Mouse (Mus musculus): Measurements from ENCODE around the gene Kmt2b. TPM values are rescaled to one million over a fixed set of nuclear protein-coding genes. Genes with fewer than 3 reads are reported as not detected.

Kmt2b gene
- polyA plus RNA-seq, 1 experiment from 2014 or later: 12.6 TPM

DNA sequence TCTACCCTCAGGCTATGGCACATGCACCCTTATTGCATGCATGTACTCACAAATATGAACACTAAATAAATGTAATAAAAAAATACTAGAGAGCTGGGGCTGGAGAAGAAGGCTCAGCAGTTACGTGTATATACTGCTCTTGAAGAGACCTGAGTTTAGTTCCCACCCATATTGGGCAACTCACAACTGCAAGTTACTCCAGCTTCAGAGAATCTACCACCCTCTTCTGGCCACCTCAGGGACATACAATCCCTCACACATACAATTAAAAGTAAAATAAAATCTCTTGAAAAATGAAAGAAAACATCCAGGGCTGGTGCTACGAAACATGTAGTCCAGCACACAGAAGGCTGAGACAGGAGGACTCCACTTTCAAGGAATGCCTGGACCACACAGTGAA lies 25.9 kb upstream of the Kmt2b start:
- Histone ChIP-seq H3K9ac (no peak overlapping the region), H3K27ac (no peak overlapping the region), H3K27me3 (no peaks in the 10 kb centered on the region), H3K4me3 (no peak overlapping the region), H3K4me2 (replicated peaks) (no peak overlapping the region), H3K9me3 (no peaks in the 10 kb centered on the region; the same call in 1 of the 2 replicates), H3K36me3 (peaks cover 45% of the 10 kb centered on the region), H3K4me1 (no peaks in the 10 kb centered on the region)
- no peak for ATAC-seq (ENCODE audit: low FRiP score, low read depth)
- 84% methylated on average over 2 of the region's 2 CpGs for WGBS

GRCm38 (mm10) chr7:30613529-30614112 lies 25.1 kb upstream of the Kmt2b start:
- 23% methylated on average over 14 of the region's 14 CpGs for WGBS
- Histone ChIP-seq H3K36me3 (peaks cover 37% of the 10 kb centered on the region), H3K4me3 (no peak overlapping the region), H3K27ac (no peak overlapping the region), H3K4me2 (replicated peaks) (no peak overlapping the region), H3K9ac (no peak overlapping the region), H3K27me3 (no peaks in the 10 kb centered on the region), H3K9me3 (no peaks in the 10 kb centered on the region; the same call in 1 of the 2 replicates), H3K4me1 (no peaks in the 10 kb centered on the region)
- no peak for ATAC-seq (ENCODE audit: low FRiP score, low read depth)

DNA sequence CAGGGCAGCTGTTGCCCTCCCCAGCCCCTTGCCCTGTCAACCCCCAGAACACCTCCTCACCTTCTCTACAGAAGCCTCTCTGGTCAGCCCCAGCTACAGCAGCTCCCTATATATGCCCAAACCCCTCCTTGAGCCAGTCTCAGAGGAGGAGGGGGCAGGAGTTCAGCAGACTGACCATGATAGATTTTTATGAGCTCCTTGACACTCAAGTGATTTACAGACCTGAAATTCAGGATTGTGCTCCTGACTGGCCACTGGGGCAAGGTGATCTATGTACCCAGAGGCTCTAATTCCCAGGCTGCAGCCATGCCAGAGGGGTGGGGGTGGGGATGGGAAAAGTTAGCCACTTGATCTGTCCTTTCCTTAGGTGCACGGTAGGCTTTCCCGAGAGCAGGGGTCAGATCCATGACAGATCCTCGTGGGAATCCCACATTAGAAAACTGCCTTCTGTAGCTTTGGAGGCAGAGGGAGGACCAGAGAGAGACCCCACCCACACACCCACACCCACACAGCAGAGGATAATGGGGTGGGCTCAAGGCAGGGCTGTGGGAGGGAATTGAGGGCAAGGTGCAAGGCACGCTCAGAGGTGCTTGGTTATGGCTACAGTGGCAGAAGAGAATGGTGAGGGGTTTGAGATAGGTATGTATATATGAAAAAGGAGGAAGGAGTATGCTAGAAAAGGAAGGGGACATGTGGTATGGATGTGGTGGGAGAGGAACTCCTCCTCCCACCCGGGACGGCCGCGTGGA lies 24.3 kb upstream of the Kmt2b start, which contains the start of gene Upk1a:
Upk1a (minus strand) TSS at position 194 of the 749 bp plus-strand sequence.
- H3K4me1 ChIP-seq: no peaks in the 10 kb centered on the region
- H3K27me3 ChIP-seq: no peaks in the 10 kb centered on the region
- H3K9me3 ChIP-seq: no peaks in the 10 kb centered on the region; the same call in 1 of the 2 replicates
- ATAC-seq (ENCODE audit: low FRiP score, low read depth): no peak
- no peak within 1 kb of the TSS for H3K4me3 ChIP-seq
- H3K27ac ChIP-seq: no peak within 1 kb of the TSS
- no peak within 1 kb of the TSS for H3K4me2 ChIP-seq (replicated peaks)
- H3K36me3 ChIP-seq: peaks cover 29% of the 10 kb centered on the region
- WGBS: 51% methylated on average over 8 of the region's 8 CpGs
- no peak within 1 kb of the TSS for H3K9ac ChIP-seq

- no peak overlapping the region for H3K9ac ChIP-seq
- no peak overlapping the region for H3K4me2 ChIP-seq (replicated peaks)
- ATAC-seq (ENCODE audit: low FRiP score, low read depth): no peak
- no peak overlapping the region for H3K27ac ChIP-seq
- no peaks in the 10 kb centered on the region for H3K27me3 ChIP-seq
- no peak overlapping the region for H3K4me3 ChIP-seq
- no peaks in the 10 kb centered on the region; the same call in 1 of the 2 replicates for H3K9me3 ChIP-seq
- 0 out of 2 replicates have a peak, but pooled peaks cover 1% of the 10 kb centered on the region for H3K36me3 ChIP-seq
- WGBS: 63% methylated on average over 7 of the region's 7 CpGs
- H3K4me1 ChIP-seq: no peaks in the 10 kb centered on the region
These were observed 21.5 kb upstream of the Kmt2b start for GRCm38 (mm10) chr7:30610043-30610442.

- no peaks in the 10 kb centered on the region for H3K9me3 ChIP-seq
- ATAC-seq (ENCODE audit: low FRiP score, low read depth): no peak
These were observed 19.9 kb upstream of the Kmt2b start for GRCm38 (mm10) chr7:30608476-30608875.

GRCm38 (mm10) chr7:30607706-30608309 lies 19.3 kb upstream of the Kmt2b start:
- ATAC-seq (ENCODE audit: low FRiP score, low read depth): no peak

More at GRCm38 (mm10) chr7:30608476-30608875, 19.9 kb upstream of the Kmt2b start:
- H3K4me2 ChIP-seq (replicated peaks): no peak overlapping the region
- no peaks in the 10 kb centered on the region for H3K27me3 ChIP-seq
- H3K9ac ChIP-seq: no peak overlapping the region
- H3K36me3 ChIP-seq: no peaks in the 10 kb centered on the region
- H3K27ac ChIP-seq: no peak overlapping the region
- H3K4me1 ChIP-seq: no peaks in the 10 kb centered on the region
- H3K4me3 ChIP-seq: no peak overlapping the region
- WGBS: 47% methylated on average over 16 of the region's 16 CpGs

DNA sequence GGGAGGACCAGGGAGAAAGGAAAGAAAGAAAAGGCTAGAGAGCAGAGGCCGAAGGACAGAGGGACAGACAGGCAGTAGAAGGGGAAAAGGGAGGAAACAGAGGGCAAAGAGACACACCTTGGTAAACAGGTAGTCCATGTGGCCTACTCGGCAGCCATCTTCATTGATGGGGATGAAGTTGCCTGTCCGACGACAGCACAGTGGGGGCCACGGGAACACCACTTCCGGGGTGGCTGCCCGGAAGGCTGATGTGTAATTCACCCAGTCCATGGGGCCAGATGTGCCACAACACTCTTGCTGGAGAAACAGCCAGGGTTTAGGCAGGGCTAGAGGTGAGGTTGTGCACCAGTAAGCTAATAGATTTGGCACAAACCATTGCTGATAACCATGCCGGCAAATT lies 16.4 kb upstream of the Kmt2b start:
- Histone ChIP-seq H3K27me3 (no peaks in the 10 kb centered on the region), H3K9ac (0 out of 2 replicates have a peak overlapping the region, but pooled peaks have one; percentile 19), H3K27ac (no peak overlapping the region), H3K36me3 (no peaks in the 10 kb centered on the region), H3K4me2 (replicated peaks) (no peak overlapping the region), H3K9me3 (no peaks in the 10 kb centered on the region), H3K4me3 (no peak overlapping the region), H3K4me1 (no peaks in the 10 kb centered on the region)
- no peak for ATAC-seq (ENCODE audit: low FRiP score, low read depth)
- 85% methylated on average over 8 of the region's 8 CpGs for WGBS

More at GRCm38 (mm10) chr7:30607706-30608309, 19.3 kb upstream of the Kmt2b start:
- H3K4me2 ChIP-seq (replicated peaks): no peak overlapping the region
- H3K4me1 ChIP-seq: no peaks in the 10 kb centered on the region
- no peak overlapping the region for H3K9ac ChIP-seq
- H3K36me3 ChIP-seq: no peaks in the 10 kb centered on the region
- no peaks in the 10 kb centered on the region for H3K27me3 ChIP-seq
- H3K27ac ChIP-seq: no peak overlapping the region
- H3K9me3 ChIP-seq: no peaks in the 10 kb centered on the region
- H3K4me3 ChIP-seq: no peak overlapping the region
- 23% methylated on average over 8 of the region's 8 CpGs for WGBS

- Histone ChIP-seq H3K4me2 (replicated peaks) (no peak overlapping the region), H3K4me3 (no peak overlapping the region), H3K9me3 (no peaks in the 10 kb centered on the region), H3K9ac (0 out of 2 replicates have a peak overlapping the region, but pooled peaks have one; percentile 19), H3K4me1 (no peaks in the 10 kb centered on the region), H3K27me3 (no peaks in the 10 kb centered on the region), H3K27ac (no peak overlapping the region), H3K36me3 (no peaks in the 10 kb centered on the region)
- 51% methylated on average over 8 of the region's 8 CpGs for WGBS
- ATAC-seq (ENCODE audit: low FRiP score, low read depth): no peak
These were observed 15.9 kb upstream of the Kmt2b start for GRCm38 (mm10) chr7:30604424-30604823.

DNA sequence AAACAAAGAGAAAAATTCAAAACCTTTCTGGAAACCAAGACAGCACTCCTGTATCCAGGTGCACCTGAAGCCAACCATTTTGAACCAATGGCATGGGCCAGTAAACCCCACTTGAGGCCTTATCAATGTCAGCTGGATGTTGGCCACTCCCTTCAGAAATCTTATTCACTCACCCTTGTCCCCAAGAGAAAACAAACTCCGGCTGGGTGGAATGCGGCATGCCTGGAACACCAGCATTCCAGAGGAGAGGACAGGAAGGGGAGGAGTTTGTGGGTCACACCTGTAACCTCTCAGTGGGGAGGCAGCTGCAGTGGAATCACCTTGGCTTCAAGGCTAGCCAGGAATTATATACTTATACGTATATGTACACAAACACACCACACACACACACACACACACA lies 14.1 kb upstream of the Kmt2b start:
- Histone ChIP-seq H3K27ac (no peak overlapping the region), H3K36me3 (no peaks in the 10 kb centered on the region), H3K9ac (no peak overlapping the region), H3K9me3 (no peaks in the 10 kb centered on the region), H3K4me2 (replicated peaks) (no peak overlapping the region), H3K4me1 (no peaks in the 10 kb centered on the region), H3K4me3 (no peak overlapping the region), H3K27me3 (no peaks in the 10 kb centered on the region)
- 31% methylated on average over 3 of the region's 3 CpGs for WGBS
- no peak for ATAC-seq (ENCODE audit: low FRiP score, low read depth)

DNA sequence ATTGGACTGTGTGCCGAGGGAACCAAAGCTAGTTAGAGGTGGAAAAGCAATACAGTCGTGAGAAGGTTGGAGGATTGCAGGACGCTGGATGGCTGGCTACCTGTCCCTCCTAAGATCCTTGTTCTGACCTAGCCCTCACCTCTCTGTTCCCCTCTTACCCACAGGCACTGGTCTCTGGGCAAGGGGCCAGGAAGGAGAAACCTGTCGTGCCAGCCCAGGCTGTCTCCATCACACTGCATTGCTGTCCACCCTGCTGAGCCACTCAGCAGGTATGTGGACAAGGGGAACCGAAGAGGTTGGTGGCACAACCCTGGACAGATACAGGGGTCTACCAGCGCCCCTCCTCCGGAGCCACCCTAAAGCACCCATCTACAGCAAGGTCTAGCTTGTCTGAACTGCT lies 12.1 kb upstream of the Kmt2b start:
- Histone ChIP-seq H3K4me3 (no peak overlapping the region), H3K27ac (no peak overlapping the region), H3K9me3 (no peaks in the 10 kb centered on the region), H3K4me2 (replicated peaks) (no peak overlapping the region), H3K4me1 (no peaks in the 10 kb centered on the region), H3K27me3 (no peaks in the 10 kb centered on the region), H3K9ac (no peak overlapping the region), H3K36me3 (no peaks in the 10 kb centered on the region)
- 70% methylated on average over 7 of the region's 7 CpGs for WGBS
- no peak for ATAC-seq (ENCODE audit: low FRiP score, low read depth)

DNA sequence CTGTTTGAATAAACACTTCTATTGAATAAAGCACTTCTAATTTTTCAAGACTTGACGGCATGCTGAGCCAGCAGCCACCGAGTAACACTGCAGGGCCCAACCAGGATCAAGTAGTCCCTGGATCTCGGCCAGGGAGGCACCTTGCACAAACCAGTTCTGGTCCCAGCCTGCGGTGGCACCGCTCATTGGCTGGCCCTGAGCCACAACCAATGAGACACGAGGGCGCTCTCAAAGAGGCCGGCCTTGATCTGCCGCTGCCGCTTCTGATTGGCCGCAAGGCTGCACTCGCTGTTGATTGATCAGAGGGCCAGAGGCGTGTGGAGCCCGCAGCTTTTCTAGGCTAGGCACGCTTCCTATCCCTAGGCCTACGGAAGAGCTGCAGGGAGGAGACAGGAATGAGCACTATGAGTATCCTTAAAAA lies 11.4 kb upstream of the Kmt2b start:
- Histone ChIP-seq H3K4me3 (no peak overlapping the region), H3K36me3 (no peaks in the 10 kb centered on the region), H3K9me3 (no peaks in the 10 kb centered on the region), H3K9ac (no peak overlapping the region), H3K27ac (no peak overlapping the region), H3K4me2 (replicated peaks) (no peak overlapping the region), H3K4me1 (no peaks in the 10 kb centered on the region), H3K27me3 (0 out of 2 replicates have a peak, but pooled peaks cover under 1% of the 10 kb centered on the region)
- peak; percentile 91 for ATAC-seq (ENCODE audit: low FRiP score, low read depth)
- WGBS: 2% methylated on average over 16 of the region's 16 CpGs

DNA sequence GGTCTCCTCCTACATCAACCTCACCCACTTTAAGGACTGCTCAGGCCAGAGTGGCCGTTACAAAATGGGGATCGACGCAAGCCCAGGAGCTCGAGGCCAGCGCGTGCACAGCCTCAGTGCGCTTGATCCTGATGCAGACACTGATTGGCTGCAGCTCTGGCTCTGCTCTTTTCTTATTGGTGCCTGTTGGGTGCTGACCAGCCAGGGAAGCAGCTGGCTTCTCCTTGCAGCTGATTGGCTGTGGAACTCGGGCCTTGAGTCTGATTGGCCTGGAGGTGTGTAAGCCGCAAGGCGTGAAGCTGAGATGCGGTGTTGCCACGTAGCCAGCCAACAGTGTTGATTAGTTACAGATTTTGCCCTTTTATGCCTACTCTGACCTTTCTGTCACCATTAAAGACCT lies 10.3 kb upstream of the Kmt2b start, which contains the start of gene Zbtb32:
Zbtb32 (minus strand) TSS at position 124 of the 400 bp plus-strand sequence.
- Histone ChIP-seq H3K27ac (no peak within 1 kb of the TSS), H3K9ac (no peak within 1 kb of the TSS), H3K27me3 (0 out of 2 replicates have a peak, but pooled peaks cover 6% of the 10 kb centered on the region), H3K4me3 (no peak within 1 kb of the TSS), H3K9me3 (no peaks in the 10 kb centered on the region), H3K4me2 (replicated peaks) (no peak within 1 kb of the TSS), H3K36me3 (no peaks in the 10 kb centered on the region), H3K4me1 (no peaks in the 10 kb centered on the region)
- ATAC-seq (ENCODE audit: low FRiP score, low read depth): no peak
- 87% methylated on average over 12 of the region's 12 CpGs for WGBS
